In the genomic region with DNA sequence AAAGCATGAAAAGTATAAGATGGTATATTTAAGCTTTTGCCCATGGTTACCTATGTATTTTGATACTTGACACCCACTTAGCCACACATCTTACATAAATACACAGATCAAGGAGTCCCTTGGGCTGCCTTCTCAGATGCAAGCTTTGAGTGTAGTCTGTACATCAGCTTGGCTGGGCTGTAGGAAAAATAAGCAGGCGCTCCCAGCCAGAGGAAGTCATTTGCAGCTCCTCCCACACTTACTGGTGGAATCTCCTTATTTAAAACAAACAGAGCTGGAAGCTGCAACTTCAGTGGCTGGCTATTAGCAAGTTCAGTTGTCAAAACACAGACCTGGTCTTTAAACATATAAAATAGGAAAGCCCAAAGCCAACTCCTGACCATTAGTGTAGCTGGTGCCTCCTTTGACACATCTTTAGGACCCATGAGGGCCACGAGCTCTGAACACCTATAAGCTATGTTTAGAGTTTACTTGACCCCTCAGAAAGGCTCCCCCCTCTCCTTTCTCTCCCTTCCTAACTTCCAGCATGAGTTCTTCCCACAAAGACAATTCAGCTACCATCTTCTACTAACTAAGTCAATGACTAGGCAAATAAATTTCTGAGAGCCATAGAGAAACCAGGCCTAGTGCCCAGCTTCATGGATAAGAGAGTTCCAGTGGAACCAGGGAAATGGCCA, we compare ENCODE assay signal across 12 mouse cellular contexts.
DNase-seq lines count a peak whose midpoint lies in the region; ATAC-seq and TF ChIP-seq lines count a peak whose summit lies in the region.
"Had no signal": no experiment of that assay in that cellular context is flagged by ENCODE, and none has a peak within 500 bp of the region (broad histone marks: within the 10 kb centered on the region; RNA-seq: fewer than 3 reads in every experiment).

No protein-coding gene starts in this region.

- no peaks in the 10 kb centered on the region for H3K27me3 ChIP-seq in kidney, adult 2 months (replicated peaks; ENCODE audit: control insufficient read depth, insufficient read depth, low read length)
- H3K27me3 ChIP-seq in embryonic facial prominence, embryonic 11.5 days (ENCODE audit: control insufficient read depth, insufficient read depth, low read length): no peaks in the 10 kb centered on the region
- no peaks in the 10 kb centered on the region for H3K27me3 ChIP-seq in heart, embryonic 14.5 days (ENCODE audit: control insufficient read depth, insufficient read depth, low read length)
- no peaks in the 10 kb centered on the region for H3K27me3 ChIP-seq in limb, embryonic 12.5 days
- H3K27me3 ChIP-seq: megakaryocyte, embryonic 14.5 days had no signal

- no peak for TF ChIP-seq CTCF in kidney, adult 2 months (conservative IDR thresholded peaks at IDR 0.05; ENCODE audit: insufficient read depth, insufficient read length, low read depth, low read length)

- no peak; the same call in 1 of the 2 replicates for ATAC-seq in embryonic facial prominence, embryonic 11.5 days (replicated peaks; ENCODE audit: insufficient number of reproducible peaks, low FRiP score, low TSS enrichment, low read depth)
- no peak for ATAC-seq in heart, embryonic 14.5 days (ENCODE audit: insufficient number of reproducible peaks, insufficient read depth, low FRiP score, low read depth)
- no peak for ATAC-seq in limb, embryonic 12.5 days (ENCODE audit: insufficient number of reproducible peaks, insufficient read depth, low FRiP score, low TSS enrichment, low read depth)
- ATAC-seq: Patski had no signal

- H3K9me3 ChIP-seq in embryonic facial prominence, embryonic 11.5 days (replicated peaks; ENCODE audit: control insufficient read depth, low read length): no peaks in the 10 kb centered on the region
- H3K9me3 ChIP-seq in heart, embryonic 14.5 days (ENCODE audit: control insufficient read depth, low read length): no peaks in the 10 kb centered on the region
- peaks cover 5% of the 10 kb centered on the region; the same call in 1 of the 2 replicates for H3K9me3 ChIP-seq in limb, embryonic 12.5 days

- no peaks in the 10 kb centered on the region; the same call in 1 of the 2 replicates for H3K4me1 ChIP-seq in kidney, adult 2 months (ENCODE audit: control insufficient read depth, insufficient read depth, low read length)
- no peaks in the 10 kb centered on the region for H3K4me1 ChIP-seq in embryonic facial prominence, embryonic 11.5 days (ENCODE audit: control insufficient read depth, insufficient read depth, low read length)
- peaks cover 0 to 4% of the 10 kb centered on the region in 2 experiments; a peak in 2 of 4 replicates for H3K4me1 ChIP-seq in heart, embryonic 14.5 days (ENCODE audit: control insufficient read depth in 2 of 2, insufficient read depth in 2 of 2, low read length in 2 of 2)
- peaks cover 12% of the 10 kb centered on the region for H3K4me1 ChIP-seq in limb, embryonic 12.5 days (replicated peaks)
- H3K4me1 ChIP-seq: megakaryocyte, embryonic 14.5 days had no signal

- no peak overlapping the region for H3K4me2 ChIP-seq in embryonic facial prominence, embryonic 11.5 days (ENCODE audit: low read depth, low read length)
- H3K4me2 ChIP-seq in heart, embryonic 14.5 days (ENCODE audit: low read length): no peak overlapping the region
- no peak overlapping the region for H3K4me2 ChIP-seq in limb, embryonic 12.5 days

- WGBS in kidney, adult 2 months: 49% methylated on average over 2 of the region's 2 CpGs
- WGBS in embryonic facial prominence, embryonic 11.5 days: 50% methylated on average over 2 of the region's 2 CpGs
- 40% methylated on average over 2 of the region's 2 CpGs for WGBS in heart, embryonic 14.5 days
- 39% methylated on average over 2 of the region's 2 CpGs for WGBS in limb, embryonic 12.5 days

- peak; percentile 28 for DNase-seq in kidney, adult 2 months
- no peak for DNase-seq in kidney, adult 11 months
- peak; percentile 42 for DNase-seq in embryonic facial prominence, embryonic 11.5 days (ENCODE audit: low spot score)
- no peak for DNase-seq in left cerebral cortex, adult 18-20 months (ENCODE audit: low spot score in 2 of 2)
- no peak for DNase-seq in left cerebral cortex, adult 9 months (ENCODE audit: low spot score in 2 of 2)
- DNase-seq: adrenal gland, postnatal 25 days; cerebellum, adult 11-12 months; thymus, postnatal 25 days had no signal

- H3K27ac ChIP-seq in kidney, adult 2 months (ENCODE audit: insufficient read depth, low read depth, low read length): no peak overlapping the region
- no peak overlapping the region for H3K27ac ChIP-seq in embryonic facial prominence, embryonic 11.5 days (replicated peaks; ENCODE audit: low read depth, low read length)
- H3K27ac ChIP-seq in heart, embryonic 14.5 days (replicated peaks in 1 of 2; ENCODE audit: control insufficient read depth in 1 of 2, insufficient read depth in 1 of 2, low read depth in 2 of 2, low read length in 2 of 2): peak overlapping the region; percentile 64 to 65
- H3K27ac ChIP-seq in limb, embryonic 12.5 days: peak overlapping the region; percentile 62

- H3K4me3 ChIP-seq in kidney, adult 2 months (ENCODE audit: insufficient read depth, low read depth, low read length): no peak overlapping the region
- H3K4me3 ChIP-seq in embryonic facial prominence, embryonic 11.5 days (ENCODE audit: low read depth, low read length): no peak overlapping the region
- no peak overlapping the region for H3K4me3 ChIP-seq in heart, embryonic 14.5 days (ENCODE audit: control insufficient read depth in 1 of 2, insufficient read depth in 1 of 2, low read depth in 1 of 2, low read length in 2 of 2)
- no peak overlapping the region for H3K4me3 ChIP-seq in limb, embryonic 12.5 days (replicated peaks)
- H3K4me3 ChIP-seq: megakaryocyte, embryonic 14.5 days had no signal

- TF ChIP-seq POLR2A in kidney, adult 2 months (IDR thresholded peaks at IDR 0.05; ENCODE audit: low read depth, low read length): no peak

- H3K36me3 ChIP-seq in kidney, adult 2 months (ENCODE audit: control insufficient read depth, insufficient read depth, low read length): no peaks in the 10 kb centered on the region
- no peaks in the 10 kb centered on the region for H3K36me3 ChIP-seq in embryonic facial prominence, embryonic 11.5 days (replicated peaks; ENCODE audit: control insufficient read depth, insufficient read depth, low read depth, low read length)
- H3K36me3 ChIP-seq in heart, embryonic 14.5 days (ENCODE audit: control insufficient read depth, insufficient read depth, low read length): no peaks in the 10 kb centered on the region
- no peaks in the 10 kb centered on the region for H3K36me3 ChIP-seq in limb, embryonic 12.5 days

- no peak overlapping the region for H3K9ac ChIP-seq in embryonic facial prominence, embryonic 11.5 days (replicated peaks; ENCODE audit: low read length)
- no peak overlapping the region for H3K9ac ChIP-seq in heart, embryonic 14.5 days (ENCODE audit: low read length)
- H3K9ac ChIP-seq in limb, embryonic 12.5 days (replicated peaks): no peak overlapping the region

Comparison
In these comparisons a context has a peak if more than half of its experiments do, and no peak if none do; other contexts are left out.
1. DNase-seq: peak in kidney, adult 2 months (single experiment) and embryonic facial prominence, embryonic 11.5 days (single experiment); none in kidney, adult 11 months (single experiment), left cerebral cortex, adult 18-20 months (0 of 2) and left cerebral cortex, adult 9 months (0 of 2).
2. H3K27ac ChIP-seq: peak in heart, embryonic 14.5 days (2 of 2) and limb, embryonic 12.5 days (single experiment); none in kidney, adult 2 months (single experiment) and embryonic facial prominence, embryonic 11.5 days (single experiment).